11 mouse cellular contexts compared by ENCODE assay signal in genomic region chr7:27475596-27475995, GRCm38 (mm10). TPM values are rescaled to one million over a fixed set of nuclear protein-coding genes. Genes with fewer than 3 reads are reported as not detected.
DNase-seq lines count a peak whose midpoint lies in the region; ATAC-seq and TF ChIP-seq lines count a peak whose summit lies in the region.
"Had no signal": no experiment of that assay in that cellular context is flagged by ENCODE, and none has a peak within 500 bp of the region (broad histone marks: within the 10 kb centered on the region; RNA-seq: fewer than 3 reads in every experiment).

No protein-coding gene starts in this region.

- no peak overlapping the region for H3K27ac ChIP-seq in heart, embryonic 11.5 days (ENCODE audit: low read depth, low read length)
- H3K27ac ChIP-seq in liver, embryonic 11.5 days (ENCODE audit: low read depth, low read length) = peak overlapping the region; percentile 60
- no peak overlapping the region for H3K27ac ChIP-seq in embryonic facial prominence, embryonic 14.5 days (replicated peaks; ENCODE audit: low read depth, low read length)
- H3K27ac ChIP-seq in liver, embryonic 15.5 days (replicated peaks) = peak overlapping the region; percentile 98
- no peak overlapping the region for H3K27ac ChIP-seq in thymus, adult 2 months (ENCODE audit: control insufficient read depth, insufficient read depth, low read length)

- H3K9me3 ChIP-seq in heart, embryonic 11.5 days (replicated peaks; ENCODE audit: control insufficient read depth, low read length) = no peaks in the 10 kb centered on the region
- H3K9me3 ChIP-seq in liver, embryonic 11.5 days (ENCODE audit: control insufficient read depth, low read length) = no peaks in the 10 kb centered on the region
- H3K9me3 ChIP-seq in embryonic facial prominence, embryonic 14.5 days (ENCODE audit: control insufficient read depth, low read length) = no peaks in the 10 kb centered on the region
- no peaks in the 10 kb centered on the region for H3K9me3 ChIP-seq in liver, embryonic 15.5 days (replicated peaks)

- no peak for TF ChIP-seq CTCF in thymus, adult 2 months (IDR thresholded peaks at IDR 0.05; ENCODE audit: borderline replicate concordance, control insufficient read depth, extremely low read depth, insufficient read depth, low read length, poor library complexity)

- 0 out of 2 replicates have a peak overlapping the region, but pooled peaks have one; percentile 16 for H3K9ac ChIP-seq in heart, embryonic 11.5 days (ENCODE audit: low read depth, low read length)
- peak overlapping the region; percentile 43 for H3K9ac ChIP-seq in liver, embryonic 11.5 days (ENCODE audit: low read depth, low read length)
- H3K9ac ChIP-seq in embryonic facial prominence, embryonic 14.5 days (ENCODE audit: low read depth, low read length) = peak overlapping the region; percentile 80; the same call in 1 of the 2 replicates
- peak overlapping the region; percentile 49 for H3K9ac ChIP-seq in liver, embryonic 15.5 days

- peaks cover 14% of the 10 kb centered on the region; the same call in 1 of the 2 replicates for H3K4me1 ChIP-seq in heart, embryonic 11.5 days (ENCODE audit: control insufficient read depth, insufficient read depth, low read length)
- H3K4me1 ChIP-seq in liver, embryonic 11.5 days (replicated peaks; ENCODE audit: control insufficient read depth, insufficient read depth, low read length) = peaks cover 29% of the 10 kb centered on the region
- H3K4me1 ChIP-seq in embryonic facial prominence, embryonic 14.5 days (ENCODE audit: control insufficient read depth, insufficient read depth, low read length) = peaks cover 5% of the 10 kb centered on the region; the same call in 1 of the 2 replicates
- H3K4me1 ChIP-seq in liver, embryonic 15.5 days (replicated peaks) = peaks cover 67% of the 10 kb centered on the region
- H3K4me1 ChIP-seq in thymus, adult 2 months (replicated peaks; ENCODE audit: control insufficient read depth, insufficient read depth, low read length) = no peaks in the 10 kb centered on the region

- intact Hi-C loops in heart, postnatal 14 days (cut with DNase I) = loop anchor here (2.0 to 10.0 kb wide), 2 partner anchors 13 to 49 kb away; partner anchors contain the start of gene Hipk4

- H3K27me3 ChIP-seq in heart, embryonic 11.5 days (ENCODE audit: control insufficient read depth, insufficient read depth, low read length) = no peaks in the 10 kb centered on the region
- H3K27me3 ChIP-seq in liver, embryonic 11.5 days (replicated peaks; ENCODE audit: control insufficient read depth, insufficient read depth, low read length) = no peaks in the 10 kb centered on the region
- H3K27me3 ChIP-seq in embryonic facial prominence, embryonic 14.5 days (replicated peaks; ENCODE audit: control insufficient read depth, insufficient read depth, low read length) = no peaks in the 10 kb centered on the region
- H3K27me3 ChIP-seq in liver, embryonic 15.5 days = no peaks in the 10 kb centered on the region
- H3K27me3 ChIP-seq in thymus, adult 2 months (ENCODE audit: control insufficient read depth, insufficient read depth, low read length) = no peaks in the 10 kb centered on the region

- H3K36me3 ChIP-seq in heart, embryonic 11.5 days (ENCODE audit: control insufficient read depth, insufficient read depth, low read length) = peaks cover 4% of the 10 kb centered on the region; the same call in 1 of the 2 replicates
- H3K36me3 ChIP-seq in liver, embryonic 11.5 days (ENCODE audit: control insufficient read depth, insufficient read depth, low read length) = peaks cover 13% of the 10 kb centered on the region
- peaks cover 15% of the 10 kb centered on the region for H3K36me3 ChIP-seq in embryonic facial prominence, embryonic 14.5 days (ENCODE audit: control insufficient read depth, insufficient read depth, low read length)
- H3K36me3 ChIP-seq in liver, embryonic 15.5 days (replicated peaks) = peaks cover 35% of the 10 kb centered on the region
- peaks cover 9% of the 10 kb centered on the region; the same call in 1 of the 2 replicates for H3K36me3 ChIP-seq in thymus, adult 2 months (ENCODE audit: control insufficient read depth, insufficient read depth, low read length)

- H3K4me2 ChIP-seq in heart, embryonic 11.5 days = peak overlapping the region; percentile 81
- peak overlapping the region; percentile 76 for H3K4me2 ChIP-seq in liver, embryonic 11.5 days
- peak overlapping the region; percentile 61 for H3K4me2 ChIP-seq in embryonic facial prominence, embryonic 14.5 days (ENCODE audit: low read depth, low read length)
- H3K4me2 ChIP-seq in liver, embryonic 15.5 days = peak overlapping the region; percentile 76

- WGBS in heart, embryonic 11.5 days (ENCODE audit: insufficient replicate concordance) = 89% methylated on average over 2 of the region's 2 CpGs
- WGBS in liver, embryonic 11.5 days = 91% methylated on average over 2 of the region's 2 CpGs
- WGBS in embryonic facial prominence, embryonic 14.5 days = 92% methylated on average over 2 of the region's 2 CpGs
- 76% methylated on average over 2 of the region's 2 CpGs for WGBS in liver, embryonic 15.5 days (ENCODE audit: insufficient replicate concordance)
- WGBS in thymus, adult 2 months = 98% methylated on average over 2 of the region's 2 CpGs

- peak overlapping the region; percentile 85 for H3K4me3 ChIP-seq in heart, embryonic 11.5 days (ENCODE audit: low read depth, low read length)
- H3K4me3 ChIP-seq in liver, embryonic 11.5 days (ENCODE audit: low read depth, low read length) = peak overlapping the region; percentile 65
- H3K4me3 ChIP-seq in embryonic facial prominence, embryonic 14.5 days (ENCODE audit: low read depth, low read length) = peak overlapping the region; percentile 72; the same call in 1 of the 2 replicates
- H3K4me3 ChIP-seq in liver, embryonic 15.5 days (replicated peaks) = peak overlapping the region; percentile 85
- no peak overlapping the region for H3K4me3 ChIP-seq in thymus, adult 2 months (ENCODE audit: control insufficient read depth, insufficient read depth, low read length)

- no peak for ATAC-seq in heart, embryonic 11.5 days (replicated peaks; ENCODE audit: insufficient number of reproducible peaks, low FRiP score, low TSS enrichment)
- no peak for ATAC-seq in liver, embryonic 11.5 days (replicated peaks; ENCODE audit: low FRiP score)
- ATAC-seq in embryonic facial prominence, embryonic 14.5 days (ENCODE audit: low read depth) = no peak
- ATAC-seq in liver, embryonic 15.5 days (ENCODE audit: insufficient read depth) = no peak

- DNase-seq in heart, postnatal 14 days = no peak
- no peak for DNase-seq in liver, embryonic 11.5 days (ENCODE audit: low spot score)
- no peak for DNase-seq in liver
- DNase-seq in embryonic facial prominence, embryonic 14.5 days (ENCODE audit: low spot score) = no peak
- DNase-seq in Muller cell, postnatal 12 days (ENCODE audit: inconsistent ontology term) = no peak
- DNase-seq in thymus, adult 2 months = no peak
- DNase-seq: gastrocnemius, postnatal 36 days; thymus, postnatal 36 days had no signal

- TF ChIP-seq POLR2A in thymus, adult 2 months (IDR thresholded peaks at IDR 0.05; ENCODE audit: control insufficient read depth, extremely low read depth, insufficient read depth, low read length, poor library complexity) = no peak

RNA-seq across cellular contexts. Expression of gene Sertad3, which starts 2.0 kb away (rescaled TPM):
- 19.9 and 20.3 TPM in 2 replicates for polyA plus RNA-seq in heart, embryonic 11.5 days (2014; fragmentation: Nextera tagmentation; extraction: Ambion mirVana)
- 1 to 10 TPM; 7.6 to 8.5 TPM for total RNA-seq in heart, postnatal 14 days (2021)
- polyA plus RNA-seq in liver, embryonic 11.5 days (2014; fragmentation: Nextera tagmentation; extraction: Ambion mirVana) = 20.6 and 21.5 TPM in 2 replicates
- polyA plus RNA-seq in embryonic facial prominence, embryonic 14.5 days (2014; fragmentation: Nextera tagmentation; extraction: Ambion mirVana) = 31.3 and 31.9 TPM in 2 replicates
- polyA plus RNA-seq in liver, embryonic 15.5 days (2015; fragmentation: Nextera tagmentation; extraction: Ambion mirVana) = 35.6 and 38.9 TPM in 2 replicates
- 25.8 and 26.7 TPM in 2 replicates for polyA plus RNA-seq in thymus, adult 2 months (2012; rRNA removed)

RNA-seq across cellular contexts. Expression of gene Sertad1, which starts 11.1 kb away (rescaled TPM):
- polyA plus RNA-seq in heart, embryonic 11.5 days (2014; fragmentation: Nextera tagmentation; extraction: Ambion mirVana) = 37.5 and 38.8 TPM in 2 replicates
- total RNA-seq in heart, postnatal 14 days (2021) = 10 to 100 TPM; 10.9 to 11.4 TPM
- polyA plus RNA-seq in liver, embryonic 11.5 days (2014; fragmentation: Nextera tagmentation; extraction: Ambion mirVana) = 23.0 and 24.3 TPM in 2 replicates
- polyA plus RNA-seq in embryonic facial prominence, embryonic 14.5 days (2014; fragmentation: Nextera tagmentation; extraction: Ambion mirVana) = 32.6 and 34.7 TPM in 2 replicates
- 28.2 and 29.6 TPM in 2 replicates for polyA plus RNA-seq in liver, embryonic 15.5 days (2015; fragmentation: Nextera tagmentation; extraction: Ambion mirVana)
- polyA plus RNA-seq in thymus, adult 2 months (2012; rRNA removed) = 44.9 and 46.4 TPM in 2 replicates

RNA-seq across cellular contexts. Expression of gene Prx, which starts 23.5 kb away (rescaled TPM):
- 0.76 and 0.96 TPM in 2 replicates for polyA plus RNA-seq in heart, embryonic 11.5 days (2014; fragmentation: Nextera tagmentation; extraction: Ambion mirVana)
- 1 to 10 TPM; 1.4 to 2.8 TPM for total RNA-seq in heart, postnatal 14 days (2021)
- 0.80 and 0.84 TPM in 2 replicates for polyA plus RNA-seq in liver, embryonic 11.5 days (2014; fragmentation: Nextera tagmentation; extraction: Ambion mirVana)
- 2.5 and 2.9 TPM in 2 replicates for polyA plus RNA-seq in embryonic facial prominence, embryonic 14.5 days (2014; fragmentation: Nextera tagmentation; extraction: Ambion mirVana)
- polyA plus RNA-seq in liver, embryonic 15.5 days (2015; fragmentation: Nextera tagmentation; extraction: Ambion mirVana) = 0.67 and 0.75 TPM in 2 replicates
- polyA plus RNA-seq in thymus, adult 2 months (2012; rRNA removed) = 2.0 and 2.4 TPM in 2 replicates
- total RNA-seq: liver, adult 2 months had no signal

RNA-seq across cellular contexts. Expression of gene Blvrb, which starts 27.8 kb away (rescaled TPM):
- polyA plus RNA-seq in heart, embryonic 11.5 days (2014; fragmentation: Nextera tagmentation; extraction: Ambion mirVana) = 106 and 121 TPM in 2 replicates
- total RNA-seq in heart, postnatal 14 days (2021) = 10 to 100 TPM; 34.3 to 34.9 TPM
- polyA plus RNA-seq in liver, embryonic 11.5 days (2014; fragmentation: Nextera tagmentation; extraction: Ambion mirVana) = 581 and 583 TPM in 2 replicates
- polyA plus RNA-seq in embryonic facial prominence, embryonic 14.5 days (2014; fragmentation: Nextera tagmentation; extraction: Ambion mirVana) = 67.3 and 75.2 TPM in 2 replicates
- 920 and 1,009 TPM in 2 replicates for polyA plus RNA-seq in liver, embryonic 15.5 days (2015; fragmentation: Nextera tagmentation; extraction: Ambion mirVana)
- 40.9 and 50.8 TPM in 2 replicates for polyA plus RNA-seq in thymus, adult 2 months (2012; rRNA removed)

RNA-seq across cellular contexts. Expression of gene Sptbn4, which starts 28.1 kb away (rescaled TPM):
- polyA plus RNA-seq in heart, embryonic 11.5 days (2014; fragmentation: Nextera tagmentation; extraction: Ambion mirVana) = 0.23 and 0.30 TPM in 2 replicates
- under 1 TPM; 0.14 to 0.20 TPM for total RNA-seq in heart, postnatal 14 days (2021)
- 0.17 and 0.19 TPM in 2 replicates for polyA plus RNA-seq in liver, embryonic 11.5 days (2014; fragmentation: Nextera tagmentation; extraction: Ambion mirVana)
- polyA plus RNA-seq in embryonic facial prominence, embryonic 14.5 days (2014; fragmentation: Nextera tagmentation; extraction: Ambion mirVana) = 0.39 and 0.40 TPM in 2 replicates
- polyA plus RNA-seq in liver, embryonic 15.5 days (2015; fragmentation: Nextera tagmentation; extraction: Ambion mirVana) = 0.06 and 0.09 TPM in 2 replicates
- polyA plus RNA-seq in thymus, adult 2 months (2012; rRNA removed) = 0.13 TPM in 2 replicates
- total RNA-seq: liver, adult 2 months had no signal

Comparison
In these comparisons a context has a peak if more than half of its experiments do, and no peak if none do; other contexts are left out.
1. H3K27ac ChIP-seq: peak in liver, embryonic 11.5 days (single experiment) and liver, embryonic 15.5 days (single experiment); none in heart, embryonic 11.5 days (single experiment), embryonic facial prominence, embryonic 14.5 days (single experiment) and thymus, adult 2 months (single experiment).
2. H3K9ac ChIP-seq: peak in every context shown above with its lines; median percentile 80 in embryonic facial prominence, embryonic 14.5 days; 49 in liver, embryonic 15.5 days; 43 in liver, embryonic 11.5 days; 16 in heart, embryonic 11.5 days.
3. Peak in every context shown above with its lines, with median percentiles within 50 percentile points of each other: H3K4me2 ChIP-seq.